Mouse (Mus musculus): ENCODE results near the gene Slc9a5.

The Slc9a5 gene

DNA sequence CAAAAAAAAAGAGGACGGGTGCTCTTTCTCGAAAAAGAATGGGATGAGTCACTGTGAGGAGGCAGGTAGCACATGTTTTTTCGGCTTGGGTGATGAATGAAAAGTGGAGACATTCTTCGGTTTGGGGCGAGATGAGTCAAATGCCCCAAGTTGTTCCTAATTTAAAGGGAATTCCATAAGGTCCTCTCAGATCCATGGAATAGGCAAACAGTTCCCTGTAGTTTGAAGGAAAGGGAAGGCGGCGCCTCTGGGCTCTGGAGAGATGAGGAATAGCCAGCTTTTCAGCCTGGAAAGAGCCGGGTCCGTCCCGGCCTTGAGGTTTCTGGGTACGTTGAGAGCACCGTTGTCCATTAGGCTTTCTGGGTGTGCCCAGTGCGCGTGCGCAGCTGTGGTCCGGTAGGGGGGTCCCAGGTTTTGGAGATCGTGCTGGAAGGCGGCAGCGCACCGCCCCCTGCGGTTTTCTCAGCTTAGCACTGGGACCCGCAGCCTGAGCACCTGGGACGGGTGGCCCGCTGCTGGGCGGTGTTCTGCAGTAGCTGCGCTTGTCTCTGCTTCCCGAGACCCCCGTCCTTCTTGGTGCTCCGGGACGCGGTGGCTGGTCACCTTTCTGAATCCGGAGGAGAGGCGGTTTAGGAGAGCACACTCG is at the start of gene Slc9a5:
TSS of gene Slc9a5 (plus strand) at position 394 of the 646 bp plus-strand sequence.
- ChIA-PET POLR2A (interaction anchor here in 3 of 4 experiments (0.6 to 4.4 kb wide), 55 partner anchors 9 to 511 kb away, joined by 3 to 32 read pairs (median 4); partner anchors contain the start of genes Tppp3 (in 2 of the 3), 4931428F04Rik (in 1 of the 3), Acd (in 1 of the 3) and B3gnt9 (in 1 of the 3)), CTCF (interaction anchor here (0.5 to 4.3 kb wide), 28 partner anchors 9 to 746 kb away, joined by 3 to 17 read pairs (median 5); partner anchors contain the start of genes 4931428F04Rik (in 2 of the 4), Tppp3 (in 2 of the 4) and B3gnt9 (in 1 of the 4))

DNA sequence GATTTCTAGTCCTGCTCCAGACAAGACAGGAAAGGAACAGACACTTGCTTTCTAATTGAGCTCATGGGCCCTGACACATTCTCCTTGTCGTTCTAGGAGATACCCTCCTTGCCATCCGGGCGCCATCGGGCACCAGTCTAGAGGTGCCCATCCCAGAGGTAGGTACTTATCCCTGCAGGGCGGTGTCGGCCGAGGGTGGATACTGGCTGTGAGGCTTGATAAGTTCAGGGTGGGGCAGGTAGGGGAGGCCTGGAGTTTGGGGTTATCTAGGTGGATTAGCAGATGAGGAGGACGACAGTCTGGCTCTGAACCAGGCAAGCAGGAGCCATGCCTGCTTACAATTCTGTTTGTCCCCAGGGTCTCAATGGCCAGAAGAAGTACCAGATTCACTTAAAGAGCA is 48.7 kb upstream of the Slc9a5 start:
- POLR2A ChIA-PET: interaction anchor here in 1 of 4 experiments (2.5 kb wide), 1 partner anchor 11 kb away, joined by 5 read pairs; the partner anchor contains the start of gene 4931428F04Rik
- CTCF ChIA-PET: interaction anchor here in 2 of 4 experiments (0.7 to 6.3 kb wide), 2 partner anchors 9 to 10 kb away, joined by 4 to 32 read pairs; partner anchors contain the start of gene 4931428F04Rik (in 1 of the 2)

DNA sequence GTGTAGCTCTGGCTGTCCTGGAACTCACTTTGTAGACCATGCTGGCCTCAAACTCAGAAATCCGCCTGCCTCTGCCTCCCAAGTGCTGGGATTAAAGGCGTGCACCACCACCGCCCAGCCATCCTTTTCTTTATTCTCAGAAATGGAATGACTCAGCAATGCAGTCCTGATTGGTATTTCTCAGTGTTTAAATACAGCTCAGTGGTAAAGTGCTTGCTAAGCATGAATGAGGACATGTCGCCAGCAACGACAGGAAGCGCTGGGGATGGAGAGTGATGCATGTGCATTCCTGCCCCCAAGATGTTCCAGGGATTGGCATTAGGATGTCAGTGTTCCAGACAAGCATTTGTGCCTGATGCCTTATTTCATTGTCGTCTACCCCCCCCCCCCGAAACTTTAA is 45.2 kb upstream of the Slc9a5 start:
- CTCF ChIA-PET: interaction anchor here in 3 of 4 experiments (0.6 to 1.0 kb wide), 4 partner anchors 20 to 694 kb away, joined by 3 to 10 read pairs (median 4); no protein-coding TSS in a partner anchor
- POLR2A ChIA-PET: interaction anchor here in 2 of 4 experiments (0.7 to 3.8 kb wide), 11 partner anchors 10 to 177 kb away, joined by 3 to 17 read pairs (median 4); partner anchors contain the start of gene 4931428F04Rik (in 2 of the 2)

DNA sequence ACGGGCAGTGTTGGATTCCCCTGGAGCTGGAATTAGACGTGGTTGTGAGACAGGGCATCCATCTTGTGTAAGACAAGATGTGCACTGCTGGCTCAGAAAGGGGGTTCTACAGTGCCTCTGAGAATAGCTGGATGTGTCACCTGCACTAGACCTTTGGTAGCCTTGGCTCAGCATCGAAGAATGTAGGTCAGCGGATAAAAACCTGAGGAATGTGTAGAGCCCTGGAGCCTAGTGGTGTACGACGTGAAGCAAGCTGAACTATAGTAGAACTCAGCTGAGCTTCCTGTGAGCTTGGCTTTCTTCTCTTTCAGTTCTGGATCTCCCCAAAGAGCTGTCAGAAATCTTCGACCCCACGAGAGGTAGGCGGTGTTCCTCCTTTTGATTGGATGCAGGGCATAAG is 44.8 kb upstream of the Slc9a5 start:
- CTCF ChIA-PET: interaction anchor here in 2 of 4 experiments (0.6 to 1.0 kb wide), 2 partner anchors 50 to 70 kb away, joined by 3 read pairs; no protein-coding TSS in a partner anchor
- POLR2A ChIA-PET: interaction anchor here in 3 of 4 experiments (0.5 to 3.8 kb wide), 19 partner anchors 9 to 271 kb away, joined by 3 to 17 read pairs (median 4); partner anchors contain the start of gene 4931428F04Rik (in 2 of the 3)

DNA sequence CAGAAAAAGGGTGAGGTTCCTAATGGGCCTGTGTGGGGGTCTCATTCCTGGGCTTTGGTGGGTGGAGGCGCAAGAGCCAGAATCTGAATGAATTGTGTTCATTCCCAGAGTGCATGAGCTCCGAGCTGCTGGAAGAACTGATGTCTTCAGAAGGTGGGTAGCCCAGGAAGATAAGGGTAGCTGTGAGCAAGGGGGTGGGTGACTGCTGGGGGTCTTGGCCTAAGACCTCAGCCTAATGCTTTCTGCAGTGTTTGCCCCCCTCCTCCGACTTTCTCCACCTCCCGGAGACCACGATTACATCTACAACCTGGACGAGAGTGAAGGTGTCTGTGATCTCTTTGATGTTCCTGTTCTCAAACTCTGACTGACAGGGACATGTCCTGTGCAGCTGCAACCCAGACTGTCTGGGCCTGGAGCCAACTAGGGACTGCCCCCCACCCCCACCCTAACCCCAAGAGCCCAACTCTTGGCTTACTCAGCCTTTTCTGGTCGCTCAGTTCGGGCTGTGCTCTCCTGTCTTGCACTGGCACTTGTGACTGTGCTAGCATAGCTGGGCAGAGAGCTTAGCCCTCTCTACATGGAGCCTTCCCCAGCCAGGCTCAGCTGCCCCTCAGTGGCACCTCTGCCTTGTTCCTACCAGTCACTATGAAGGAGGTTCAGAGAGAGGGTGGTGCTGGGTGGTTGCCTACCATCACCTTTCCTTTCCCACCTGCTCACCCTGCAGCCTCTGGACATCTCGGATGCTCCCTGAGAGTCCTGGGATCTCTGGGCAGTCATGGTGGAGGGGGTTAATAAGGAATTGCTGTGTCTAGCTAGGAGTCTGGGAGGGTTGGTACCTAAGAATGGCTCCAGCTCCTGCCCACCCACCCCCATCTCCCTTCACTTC is 44.1 kb upstream of the Slc9a5 start:
- CTCF ChIA-PET: interaction anchor here in 2 of 4 experiments (0.6 to 1.5 kb wide), 5 partner anchors 14 to 1576 kb away, joined by 3 to 5 read pairs (median 3); no protein-coding TSS in a partner anchor
- POLR2A ChIA-PET: interaction anchor here (0.5 to 3.8 kb wide), 25 partner anchors 8 to 345 kb away, joined by 3 to 17 read pairs (median 4); partner anchors contain the start of genes 4931428F04Rik (in 2 of the 4), E2f4 (in 1 of the 4), Exoc3l (in 1 of the 4) and Hsd11b2 (in 1 of the 4)

DNA sequence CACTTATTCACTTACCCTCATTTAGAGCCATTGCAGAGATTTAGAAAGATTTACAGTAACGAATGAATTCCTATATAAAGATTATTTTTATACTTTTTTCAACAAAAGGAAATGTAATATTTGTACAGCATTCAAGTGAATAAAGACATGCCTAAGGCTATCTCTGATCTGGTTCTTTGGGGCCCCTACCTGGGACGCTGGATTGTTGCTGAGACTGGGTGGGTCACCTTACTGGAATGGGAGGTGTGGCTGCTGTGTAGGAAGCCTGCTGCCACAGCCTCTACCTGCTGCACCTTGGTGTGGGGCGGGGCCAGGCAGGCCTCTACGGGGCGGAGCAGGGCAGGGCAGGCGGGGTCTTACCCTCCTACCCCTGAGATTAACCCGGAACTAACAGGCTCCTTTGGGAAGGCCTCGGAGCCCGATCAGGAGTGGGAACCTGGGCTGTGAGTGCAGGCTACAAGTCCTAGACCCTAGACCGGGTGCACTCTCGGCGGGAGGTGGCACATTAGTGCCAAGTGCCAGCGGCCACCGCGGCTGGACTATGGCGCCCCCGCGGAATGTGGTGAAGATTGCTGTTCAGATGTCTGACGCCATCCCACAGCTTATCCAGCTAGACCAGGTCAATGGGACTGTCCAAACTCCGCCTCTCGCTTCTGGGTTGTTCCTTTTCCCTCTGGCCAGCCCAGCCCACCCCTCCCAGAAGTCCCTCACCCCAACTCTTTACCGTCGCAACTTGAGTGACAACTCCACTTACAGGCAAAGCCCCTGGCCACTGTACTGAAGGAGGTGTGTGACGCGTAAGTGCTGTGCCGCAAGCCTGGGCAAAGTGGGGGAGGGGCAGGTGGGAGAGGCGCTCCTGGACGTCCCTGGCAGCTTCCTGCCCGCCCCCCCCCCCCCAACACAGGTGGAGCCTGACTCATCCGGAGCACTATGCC is 43.2 kb upstream of the Slc9a5 start, which contains the start of gene Elmo3:
TSS of gene Elmo3 (plus strand) at position 391 of the 935 bp plus-strand sequence.
- CTCF ChIA-PET: interaction anchor here in 3 of 4 experiments (0.6 to 1.5 kb wide), 6 partner anchors 15 to 1575 kb away, joined by 3 to 5 read pairs (median 3); no protein-coding TSS in a partner anchor

DNA sequence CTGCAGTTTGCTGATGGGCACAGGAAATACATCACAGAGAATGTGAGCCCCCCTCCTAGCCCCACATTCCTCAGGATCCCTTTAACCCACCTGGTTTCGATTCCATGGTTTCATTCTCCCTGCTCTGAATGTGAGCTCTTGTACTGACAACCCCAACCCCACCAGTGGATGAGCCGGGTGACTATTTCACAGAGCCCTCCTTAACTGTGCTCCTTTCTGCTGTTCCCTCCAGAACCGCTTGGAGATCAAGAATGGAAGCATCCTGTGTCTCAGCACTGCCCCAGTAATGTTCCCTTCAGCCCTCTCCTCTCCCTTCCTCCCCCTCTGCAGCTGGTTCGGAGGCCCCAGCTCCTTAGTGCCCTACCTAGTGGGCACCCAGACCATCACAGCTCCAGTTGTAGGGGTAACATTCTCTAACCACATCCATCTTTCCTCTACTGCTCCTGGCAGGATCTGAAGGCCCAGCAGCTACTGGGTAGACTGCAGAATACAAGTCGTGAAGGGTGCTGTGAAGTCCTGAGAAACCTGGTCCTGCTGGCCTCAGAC is 42.4 kb upstream of the Slc9a5 start:
- CTCF ChIA-PET: interaction anchor here in 2 of 4 experiments (0.9 to 1.5 kb wide), 3 partner anchors 15 to 68 kb away, joined by 3 to 4 read pairs (median 3); no protein-coding TSS in a partner anchor
- POLR2A ChIA-PET: interaction anchor here in 3 of 4 experiments (0.5 to 3.8 kb wide), 12 partner anchors 9 to 213 kb away, joined by 3 to 14 read pairs (median 4); partner anchors contain the start of genes E2f4 (in 2 of the 3), 4931428F04Rik (in 1 of the 3), Fhod1 (in 1 of the 3) and Hsd11b2 (in 1 of the 3)

More for the DNA sequence above, 43.2 kb upstream of the Slc9a5 start, which contains the start of gene Elmo3:
- POLR2A ChIA-PET: interaction anchor here (0.5 to 3.8 kb wide), 24 partner anchors 8 to 344 kb away, joined by 3 to 14 read pairs (median 4); partner anchors contain the start of genes E2f4 (in 2 of the 4), 4931428F04Rik (in 1 of the 4), Exoc3l (in 1 of the 4) and Fhod1 (in 1 of the 4)

DNA sequence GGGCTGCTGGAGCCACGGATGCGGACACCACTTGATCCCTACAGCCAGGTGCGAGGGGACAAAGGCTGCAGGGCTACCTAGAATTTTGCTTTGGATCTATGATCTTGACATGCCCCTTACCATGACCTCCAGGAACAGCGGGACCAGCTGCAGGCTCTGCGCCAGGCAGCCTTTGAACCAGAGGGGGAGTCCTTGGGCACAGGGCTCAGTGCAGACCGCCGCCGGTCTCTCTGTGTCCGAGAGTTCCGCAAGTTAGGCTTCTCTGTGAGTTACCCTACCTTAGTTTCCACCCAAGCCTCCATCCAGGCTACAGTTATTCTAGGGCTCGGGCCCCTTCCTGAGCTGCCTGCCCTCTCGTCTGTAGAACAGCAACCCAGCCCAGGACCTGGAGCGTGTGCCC is 41.0 kb upstream of the Slc9a5 start:
- CTCF ChIA-PET: interaction anchor here in 3 of 4 experiments (0.6 to 1.2 kb wide), 3 partner anchors 10 to 17 kb away, joined by 3 to 15 read pairs (median 3); partner anchors contain the start of gene E2f4 (in 1 of the 3)
- POLR2A ChIA-PET: interaction anchor here in 3 of 4 experiments (0.6 to 1.7 kb wide), 8 partner anchors 9 to 28 kb away, joined by 3 to 5 read pairs (median 4); partner anchors contain the start of genes 4931428F04Rik (in 1 of the 3) and E2f4 (in 1 of the 3)

DNA sequence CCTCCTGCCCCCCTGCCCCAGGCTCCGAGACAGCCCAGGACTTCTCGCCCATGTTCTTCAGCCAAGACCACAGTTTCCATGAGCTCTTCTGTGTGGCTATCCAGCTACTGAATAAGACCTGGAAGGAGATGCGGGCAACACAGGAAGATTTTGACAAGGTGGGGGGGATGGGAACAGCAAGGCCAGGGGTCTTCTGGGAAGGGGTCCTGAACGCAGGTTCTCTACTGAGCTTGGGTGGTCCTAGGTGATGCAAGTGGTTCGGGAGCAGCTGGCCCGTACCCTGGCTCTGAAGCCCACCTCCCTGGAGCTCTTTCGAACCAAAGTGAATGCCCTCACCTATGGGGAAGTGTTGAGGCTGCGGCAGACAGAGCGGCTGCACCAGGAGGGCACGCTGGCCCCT is 40.2 kb upstream of the Slc9a5 start:
- ChIA-PET POLR2A (interaction anchor here in 3 of 4 experiments (0.8 to 1.7 kb wide), 10 partner anchors 8 to 27 kb away, joined by 3 to 5 read pairs (median 4); partner anchors contain the start of genes E2f4 (in 2 of the 3) and 4931428F04Rik (in 1 of the 3)), CTCF (interaction anchor here in 2 of 4 experiments (0.8 to 1.2 kb wide), 3 partner anchors 11 to 18 kb away, joined by 3 read pairs; partner anchors contain the start of gene E2f4 (in 1 of the 2))

DNA sequence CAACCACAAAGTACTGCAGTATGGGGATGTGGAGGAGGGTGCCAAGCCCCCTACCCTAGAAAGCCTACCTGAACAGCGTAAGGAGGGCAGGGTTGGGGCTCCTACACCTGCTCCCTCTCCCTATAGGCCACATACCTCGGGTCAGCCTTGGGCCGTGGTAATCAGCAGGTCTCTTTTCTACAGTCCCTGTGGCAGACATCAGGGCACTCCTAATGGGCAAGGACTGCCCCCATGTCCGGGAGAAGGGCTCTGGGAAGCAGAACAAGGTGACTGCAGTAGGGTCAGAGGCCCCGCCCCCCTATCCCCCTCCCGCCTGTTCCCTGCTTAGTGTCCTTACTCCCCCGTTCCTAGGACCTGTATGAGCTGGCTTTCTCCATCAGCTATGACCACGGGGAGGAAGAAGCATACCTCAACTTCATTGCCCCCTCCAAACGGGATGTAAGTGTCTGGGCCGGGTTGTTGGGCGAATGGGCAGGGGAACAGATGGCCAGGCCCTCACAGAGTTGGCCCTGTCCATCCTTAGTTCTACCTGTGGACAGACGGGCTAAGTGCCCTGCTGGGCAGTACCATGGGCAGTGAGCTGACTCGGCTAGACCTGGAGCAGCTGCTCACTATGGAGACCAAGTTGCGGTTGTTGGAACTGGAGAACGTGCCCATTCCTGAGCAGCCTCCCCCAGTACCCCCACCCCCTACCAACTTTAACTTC is 39.3 kb upstream of the Slc9a5 start:
- POLR2A ChIA-PET: interaction anchor here in 3 of 4 experiments (0.8 to 1.7 kb wide), 8 partner anchors 10 to 26 kb away, joined by 3 to 5 read pairs (median 4); partner anchors contain the start of genes E2f4 (in 2 of the 3) and 4931428F04Rik (in 1 of the 3)
- CTCF ChIA-PET: interaction anchor here in 2 of 4 experiments (0.7 to 1.2 kb wide), 3 partner anchors 18 to 65 kb away, joined by 3 read pairs; no protein-coding TSS in a partner anchor

DNA sequence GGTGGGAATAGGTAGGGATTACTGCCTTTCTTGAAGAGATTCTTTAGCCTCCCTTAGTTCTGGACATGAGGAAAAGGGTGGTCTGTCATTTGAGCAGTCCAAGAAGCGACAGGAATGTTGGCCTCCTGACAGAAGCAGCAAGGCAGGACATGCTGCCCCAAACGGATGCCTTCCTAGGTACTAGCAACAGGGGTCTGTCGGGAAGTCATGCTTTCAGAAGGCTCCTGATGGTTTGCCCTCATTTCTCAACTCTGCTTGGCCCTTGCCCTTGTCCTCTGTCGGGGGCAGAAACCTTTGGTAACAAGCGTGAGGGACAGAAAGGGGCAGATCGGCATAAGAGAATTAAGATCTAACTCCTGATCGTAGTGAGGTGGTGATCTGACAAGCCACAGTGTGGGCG is 38.5 kb upstream of the Slc9a5 start:
- POLR2A ChIA-PET: interaction anchor here in 1 of 4 experiments (0.5 to 1.0 kb wide), 2 partner anchors 21 to 289 kb away, joined by 3 read pairs; partner anchors contain the start of gene 4931428F04Rik
- CTCF ChIA-PET: interaction anchor here in 1 of 4 experiments (1.2 kb wide), 1 partner anchor 19 kb away, joined by 3 read pairs; no protein-coding TSS in a partner anchor

DNA sequence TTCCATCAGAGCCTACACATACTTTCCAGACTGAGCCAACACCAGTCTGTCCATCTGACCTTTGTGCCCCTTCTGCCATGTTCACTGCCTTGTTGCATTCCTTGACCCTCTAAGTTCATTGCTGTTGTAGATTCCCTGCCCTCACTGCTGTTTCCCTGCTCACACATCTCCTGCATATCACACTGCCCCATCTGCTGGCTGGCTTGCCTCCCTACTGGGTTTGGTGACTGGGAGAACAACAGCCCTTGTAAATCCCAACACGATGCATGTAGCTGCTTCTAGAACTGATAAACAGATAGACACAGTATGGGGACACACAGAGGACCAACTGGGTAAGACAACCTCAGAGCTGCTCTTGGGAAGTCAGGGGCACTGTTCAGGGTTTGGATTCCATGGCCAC is 36.9 kb upstream of the Slc9a5 start:
- ChIA-PET CTCF (no interaction called here), POLR2A (interaction anchor here in 2 of 4 experiments (0.7 to 1.8 kb wide), 3 partner anchors 13 to 24 kb away, joined by 3 to 8 read pairs (median 4); no protein-coding TSS in a partner anchor)

DNA sequence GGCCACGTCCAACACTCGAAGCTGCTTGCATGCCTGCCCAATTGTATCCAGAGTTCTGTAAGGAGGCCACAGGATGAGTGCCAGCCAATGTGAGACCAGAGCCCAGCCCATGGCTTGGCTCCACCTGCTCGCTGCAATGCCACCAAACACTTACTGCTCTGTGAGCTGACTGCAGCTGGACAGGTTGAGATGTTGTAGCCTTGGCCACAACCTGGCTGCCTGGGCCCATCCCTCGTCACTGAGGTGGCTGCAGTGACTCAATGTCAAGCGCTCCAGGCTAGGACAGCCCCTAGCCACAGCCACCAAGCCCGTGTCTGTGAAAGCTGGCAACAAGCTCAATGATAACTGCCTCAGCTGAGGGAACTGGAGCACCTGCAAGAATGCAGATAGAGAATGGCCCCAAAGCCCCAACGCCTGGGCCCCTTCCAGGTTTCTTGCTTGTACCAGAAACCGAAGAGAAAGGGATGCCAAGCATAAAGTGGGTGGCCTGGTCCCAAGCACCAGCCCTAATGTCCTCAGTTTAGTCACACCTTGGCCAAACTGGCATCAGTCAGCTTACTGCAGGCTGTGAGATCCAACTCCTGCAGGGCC is 35.7 kb upstream of the Slc9a5 start:
- CTCF ChIA-PET: interaction anchor here in 2 of 4 experiments (0.5 to 0.6 kb wide), 2 partner anchors 35 to 703 kb away, joined by 5 to 8 read pairs; partner anchors contain the start of gene Fhod1 (in 1 of the 2)
- POLR2A ChIA-PET: interaction anchor here in 2 of 4 experiments (0.5 to 1.8 kb wide), 4 partner anchors 9 to 93 kb away, joined by 3 to 8 read pairs (median 6); partner anchors contain the start of gene Exoc3l (in 1 of the 2)
